Mouse (Mus musculus): ENCODE measurements around the gene Cd247.

Cd247 gene

DNA sequence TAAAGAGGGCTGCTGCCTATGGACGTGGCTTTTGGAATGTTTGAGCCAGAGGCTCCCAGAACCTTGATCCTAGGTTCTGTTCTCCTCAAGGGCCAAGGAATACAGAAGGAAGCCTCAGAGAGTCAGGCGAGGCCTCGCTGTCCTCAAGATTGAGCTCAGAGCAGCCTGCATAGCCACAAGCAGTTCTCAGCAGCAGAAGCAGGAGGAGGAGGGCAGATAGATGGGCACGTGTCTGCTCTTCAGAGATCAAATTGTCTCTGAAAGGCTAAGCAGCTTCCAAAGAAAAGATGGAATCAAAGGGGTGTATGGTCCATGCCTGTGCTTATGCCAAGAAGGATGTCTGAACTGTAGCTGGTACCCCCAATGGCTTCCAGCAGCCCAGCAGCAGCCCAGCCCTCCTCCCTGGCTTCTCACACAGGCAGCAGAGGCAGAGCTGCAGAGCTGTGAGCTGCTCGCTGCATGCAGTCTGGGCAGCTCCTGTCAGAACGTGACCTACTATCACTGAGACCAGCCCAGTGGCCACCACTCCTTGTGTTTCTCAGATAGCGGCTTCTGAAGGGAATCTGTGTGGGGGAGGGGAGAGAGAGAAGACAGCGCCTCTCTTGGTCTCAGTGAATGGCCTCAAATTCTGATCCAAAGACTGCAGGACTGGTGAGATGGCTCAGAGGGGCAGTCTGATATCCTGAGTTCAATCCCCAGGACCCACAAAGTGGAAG, 29.8 kb downstream of the Cd247 start:
- CTCF ChIA-PET, result no interaction called here

DNA sequence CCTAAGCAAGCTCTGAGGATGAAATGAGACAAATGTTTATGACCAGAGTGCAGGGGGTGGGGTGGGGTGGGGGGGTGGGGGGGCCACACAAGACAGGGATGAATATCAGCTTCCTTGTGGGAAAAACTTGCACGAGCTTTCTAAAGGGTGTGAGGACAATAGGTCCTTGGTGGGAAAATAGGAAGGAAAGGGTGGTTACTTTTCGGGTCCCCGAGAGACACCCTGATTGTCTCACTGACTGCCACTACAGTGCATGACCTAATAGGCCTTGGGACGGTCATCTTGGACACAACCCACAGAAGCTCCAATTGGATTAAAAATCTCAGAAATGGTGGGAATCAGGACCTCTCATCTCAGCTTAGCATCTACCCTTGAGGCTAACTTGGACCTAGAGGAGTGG, 30.7 kb downstream of the Cd247 start:
- CTCF ChIA-PET, result no interaction called here

GRCm38 (mm10) chr1:165822031-165822430, 33.5 kb downstream of the Cd247 start:
- CTCF ChIA-PET, result no interaction called here

- CTCF ChIA-PET, result interaction anchor here (0.6 kb wide), 1 partner anchor 1412 kb away, joined by 13 read pairs; no protein-coding TSS in a partner anchor
These were observed 39.7 kb downstream of the Cd247 start for GRCm38 (mm10) chr1:165828173-165828572.

- CTCF ChIA-PET, result interaction anchor here (0.6 kb wide), 1 partner anchor 1411 kb away, joined by 13 read pairs; no protein-coding TSS in a partner anchor
These were observed 40.1 kb downstream of the Cd247 start for GRCm38 (mm10) chr1:165828615-165829014.

DNA sequence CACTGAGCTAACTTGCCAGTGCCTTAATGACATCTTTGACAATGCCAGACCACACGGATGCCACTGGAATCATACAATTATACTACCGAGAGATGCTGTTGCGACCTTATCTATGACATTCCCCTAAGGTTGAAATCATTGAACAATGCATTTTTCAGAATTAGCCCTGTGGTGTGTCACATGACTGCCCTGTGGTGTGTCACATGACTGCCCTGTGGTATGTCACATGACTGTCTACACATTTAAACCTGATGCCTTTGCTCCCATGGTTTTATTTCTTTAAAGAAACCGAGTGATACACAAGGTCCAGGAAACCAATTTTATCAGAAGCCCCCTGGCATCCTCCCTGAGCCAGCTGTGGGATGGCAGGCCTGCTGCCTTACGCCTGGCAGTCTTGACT, 41.4 kb downstream of the Cd247 start:
- CTCF ChIA-PET, result no interaction called here

DNA sequence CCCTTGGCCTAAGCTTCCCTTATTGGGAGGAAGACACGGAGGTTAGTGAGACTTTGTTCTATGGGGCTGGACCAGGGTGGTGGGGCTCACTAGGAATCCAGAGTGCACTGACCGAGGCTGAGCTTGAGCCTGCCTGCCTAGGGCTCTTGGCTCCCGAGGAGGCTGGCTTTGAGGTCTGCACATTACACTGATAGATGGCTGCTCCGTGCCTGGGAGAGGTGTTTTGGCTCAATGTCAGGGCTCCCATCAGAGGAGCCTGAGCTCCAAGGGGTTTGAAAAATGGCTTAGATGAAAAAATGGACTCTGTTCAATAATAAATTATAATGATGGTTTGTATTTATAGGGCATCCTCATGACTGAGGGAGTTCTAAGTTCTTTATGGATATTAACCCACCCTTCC, 44.8 kb downstream of the Cd247 start:
- CTCF ChIA-PET, result no interaction called here

DNA sequence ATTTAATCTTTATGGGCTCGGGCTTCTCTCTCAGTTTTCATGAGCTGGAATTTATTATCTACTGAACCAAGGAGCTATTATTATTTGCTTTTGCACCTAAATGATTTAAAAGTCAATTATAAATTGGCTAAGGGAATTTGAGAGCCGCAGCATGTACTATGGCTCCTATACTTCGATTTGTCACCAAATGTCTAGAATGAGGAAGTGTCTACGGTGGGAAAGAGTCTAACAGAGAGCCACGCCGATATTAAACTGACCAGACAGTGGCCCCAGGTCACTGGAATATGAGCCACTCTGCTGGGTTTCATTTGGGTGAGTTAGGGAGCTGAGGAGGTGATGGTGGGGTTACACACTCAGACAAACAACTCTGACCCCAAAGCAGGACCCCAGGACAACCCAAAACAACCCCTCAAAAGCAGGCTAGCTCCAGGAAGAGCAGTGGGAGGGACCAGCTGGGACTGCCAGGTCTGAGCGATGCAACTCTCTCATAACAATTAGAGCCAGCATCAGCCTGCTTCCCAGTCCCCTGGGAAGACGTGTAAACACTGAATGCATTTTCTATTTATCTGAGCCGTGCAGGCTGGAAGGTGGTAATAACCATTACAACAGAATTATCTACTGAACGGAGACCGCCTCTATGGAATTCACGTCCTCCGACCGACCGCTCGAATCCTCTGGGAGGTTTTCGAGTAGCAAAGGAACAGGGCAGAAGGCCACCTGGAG, 45.6 kb downstream of the Cd247 start:
- CTCF ChIA-PET, result no interaction called here

- CTCF ChIA-PET, result no interaction called here
These were observed 46.1 kb downstream of the Cd247 start for GRCm38 (mm10) chr1:165834633-165834975.

- CTCF ChIA-PET, result no interaction called here
These were observed 48.0 kb downstream of the Cd247 start for GRCm38 (mm10) chr1:165836461-165836860.

GRCm38 (mm10) chr1:165837546-165837945, 49.1 kb downstream of the Cd247 start:
- CTCF ChIA-PET, result no interaction called here

DNA sequence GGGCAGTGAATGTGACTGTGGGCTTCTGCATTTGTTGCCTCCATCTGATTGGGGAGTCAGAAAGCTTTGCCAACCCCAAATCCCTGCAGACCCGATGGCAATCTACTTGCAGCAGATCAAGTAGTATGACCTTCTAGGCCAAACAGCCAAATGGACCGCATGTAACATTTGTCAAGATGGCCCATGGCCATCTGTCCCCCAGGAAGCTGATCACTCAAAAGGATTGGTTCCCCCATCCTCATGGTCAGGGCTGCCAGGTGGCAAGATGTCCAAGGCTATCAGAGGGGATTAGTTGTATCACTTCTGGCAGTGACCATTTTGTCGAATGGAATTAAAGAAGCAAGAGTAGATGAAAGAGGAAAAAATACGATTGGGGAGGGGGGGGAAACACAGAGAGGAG, 50.7 kb downstream of the Cd247 start:
- CTCF ChIA-PET, result no interaction called here

- CTCF ChIA-PET, result no interaction called here
These were observed 52.2 kb downstream of the Cd247 start for GRCm38 (mm10) chr1:165840548-165841230.

GRCm38 (mm10) chr1:165842170-165842569, 53.7 kb downstream of the Cd247 start:
- CTCF ChIA-PET, result interaction anchor here (0.6 to 0.8 kb wide), 2 partner anchors 109 to 135 kb away, joined by 5 to 8 read pairs; no protein-coding TSS in a partner anchor

GRCm38 (mm10) chr1:165843586-165843985, 55.1 kb downstream of the Cd247 start:
- CTCF ChIA-PET, result no interaction called here

- CTCF ChIA-PET, result interaction anchor here (0.5 to 0.7 kb wide), 3 partner anchors 37 to 295 kb away, joined by 3 to 5 read pairs (median 5); no protein-coding TSS in a partner anchor
These were observed 56.0 kb downstream of the Cd247 start for GRCm38 (mm10) chr1:165844466-165844951.

GRCm38 (mm10) chr1:165844956-165845355, 56.5 kb downstream of the Cd247 start:
- CTCF ChIA-PET, result interaction anchor here (0.5 to 1.6 kb wide), 3 partner anchors 9 to 295 kb away, joined by 3 to 5 read pairs (median 5); no protein-coding TSS in a partner anchor

DNA sequence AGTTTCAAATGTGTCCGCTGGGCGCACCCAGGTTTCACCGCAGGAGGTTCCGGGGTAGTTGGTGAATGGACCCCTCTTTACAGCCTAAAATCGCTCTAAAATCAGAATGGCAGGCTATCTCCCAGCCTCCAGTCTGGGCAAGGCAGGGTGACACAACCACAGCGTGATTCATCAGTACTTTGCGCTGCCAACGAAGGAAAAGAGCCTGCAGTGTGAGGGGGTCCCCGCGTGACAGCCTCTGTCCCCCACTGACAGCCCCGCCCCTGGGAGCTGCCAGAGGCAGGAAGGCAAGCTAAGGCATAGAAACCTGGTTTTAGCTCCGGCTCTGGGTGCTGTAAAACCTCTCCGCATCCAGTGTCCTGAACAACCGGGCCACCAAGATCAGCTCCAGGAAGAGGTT, 56.9 kb downstream of the Cd247 start:
- CTCF ChIA-PET, result interaction anchor here (1.6 kb wide), 1 partner anchor 9 kb away, joined by 5 read pairs; no protein-coding TSS in a partner anchor

DNA sequence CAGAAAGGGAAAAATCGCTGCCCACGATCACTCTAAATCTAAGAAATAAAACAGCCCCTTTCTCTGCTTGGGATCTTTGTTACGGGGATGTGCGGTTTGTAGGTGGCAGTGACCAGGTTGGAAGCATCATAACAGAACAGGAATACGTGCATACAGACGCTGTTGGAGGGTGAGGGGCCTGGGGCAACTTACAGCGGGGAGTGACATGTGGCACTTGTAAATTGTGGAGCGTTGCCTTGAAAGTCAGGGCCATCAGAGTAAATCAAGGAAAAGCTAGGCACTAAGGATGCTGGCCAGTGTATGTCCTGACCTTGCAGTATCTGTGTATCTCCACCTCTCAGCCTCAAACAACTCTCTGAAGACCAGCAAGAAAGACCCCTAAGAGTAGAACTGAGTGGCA, 59.9 kb downstream of the Cd247 start:
- CTCF ChIA-PET, result interaction anchor here (0.7 kb wide), 1 partner anchor 189 kb away, joined by 3 read pairs; no protein-coding TSS in a partner anchor

GRCm38 (mm10) chr1:165848881-165849280, 60.4 kb downstream of the Cd247 start:
- CTCF ChIA-PET, result interaction anchor here (0.7 kb wide), 1 partner anchor 190 kb away, joined by 3 read pairs; no protein-coding TSS in a partner anchor

GRCm38 (mm10) chr1:165849458-165850445, 61.3 kb downstream of the Cd247 start:
- CTCF ChIA-PET, result interaction anchor here (0.8 kb wide), 1 partner anchor 43 kb away, joined by 3 read pairs; no protein-coding TSS in a partner anchor

Data from spleen, embryonic (tissue).